ENCODE assay signal across 20 mouse cellular contexts in genomic region chr13:23546694-23547093, GRCm38 (mm10). TPM values are rescaled to one million over a fixed set of nuclear protein-coding genes. Genes with fewer than 3 reads are reported as not detected.
DNase-seq lines count a peak whose midpoint lies in the region; ATAC-seq and TF ChIP-seq lines count a peak whose summit lies in the region.
"Had no signal": no experiment of that assay in that cellular context is flagged by ENCODE, and none has a peak within 500 bp of the region (broad histone marks: within the 10 kb centered on the region; RNA-seq: fewer than 3 reads in every experiment).

No protein-coding gene starts in this region.

- no peaks in the 10 kb centered on the region for H3K9me3 ChIP-seq in forebrain, embryonic 12.5 days
- no peaks in the 10 kb centered on the region for H3K9me3 ChIP-seq in forebrain, embryonic 14.5 days (replicated peaks; ENCODE audit: control insufficient read depth, low read length)
- H3K9me3 ChIP-seq in lung, embryonic 15.5 days: no peaks in the 10 kb centered on the region
- no peaks in the 10 kb centered on the region for H3K9me3 ChIP-seq in limb, embryonic 10.5 days (replicated peaks)
- H3K9me3 ChIP-seq in liver, postnatal 0 days (ENCODE audit: low read length): no peaks in the 10 kb centered on the region
- H3K9me3 ChIP-seq: hindbrain, embryonic 13.5 days; megakaryocyte, embryonic 14.5 days; neural tube, embryonic 15.5 days had no signal

- 81% methylated on average over 5 of the region's 5 CpGs for WGBS in forebrain, embryonic 12.5 days
- 78% methylated on average over 5 of the region's 5 CpGs for WGBS in forebrain, embryonic 14.5 days
- WGBS in lung, embryonic 15.5 days: 53% methylated on average over 5 of the region's 5 CpGs
- WGBS in limb, embryonic 10.5 days: 74% methylated on average over 5 of the region's 5 CpGs
- 74% methylated on average over 5 of the region's 5 CpGs for WGBS in liver, postnatal 0 days (ENCODE audit: insufficient replicate concordance)

- no peak for DNase-seq in forebrain, embryonic 14.5 days (ENCODE audit: low spot score)
- no peak for DNase-seq in lung, postnatal 14 days
- DNase-seq in limb, embryonic 10.5 days (ENCODE audit: low spot score): no peak
- DNase-seq in liver, postnatal 0 days: no peak
- DNase-seq in layer of hippocampus, adult 18-20 months (ENCODE audit: low spot score in 2 of 2): no peak
- DNase-seq: adrenal gland, postnatal 25 days; cerebellum, adult 18-20 months; heart, adult 18-20 months; left cerebral cortex, postnatal 4 days; thymus, postnatal 4 days had no signal

- TF ChIP-seq CTCF in liver, postnatal 0 days (IDR thresholded peaks at IDR 0.05; ENCODE audit: low read depth): no peak

- peak overlapping the region; percentile 14 for H3K27ac ChIP-seq in forebrain, embryonic 12.5 days
- H3K27ac ChIP-seq in forebrain, embryonic 14.5 days (ENCODE audit: low read depth, low read length): no peak overlapping the region
- H3K27ac ChIP-seq in lung, embryonic 15.5 days: 0 out of 2 replicates have a peak overlapping the region, but pooled peaks have one; percentile 37
- peak overlapping the region; percentile 68 for H3K27ac ChIP-seq in limb, embryonic 10.5 days
- H3K27ac ChIP-seq in liver, postnatal 0 days (ENCODE audit: low read depth): no peak overlapping the region
- H3K27ac ChIP-seq: hindbrain, embryonic 13.5 days; kidney, postnatal 0 days; neural tube, embryonic 15.5 days had no signal

- no peaks in the 10 kb centered on the region for H3K36me3 ChIP-seq in forebrain, embryonic 12.5 days (replicated peaks)
- no peaks in the 10 kb centered on the region for H3K36me3 ChIP-seq in forebrain, embryonic 14.5 days (ENCODE audit: control insufficient read depth, insufficient read depth, low read length)
- no peaks in the 10 kb centered on the region for H3K36me3 ChIP-seq in lung, embryonic 15.5 days
- H3K36me3 ChIP-seq in limb, embryonic 10.5 days: no peaks in the 10 kb centered on the region
- H3K36me3 ChIP-seq in liver, postnatal 0 days (replicated peaks; ENCODE audit: insufficient read depth, low read length): no peaks in the 10 kb centered on the region
- H3K36me3 ChIP-seq: hindbrain, embryonic 13.5 days; neural tube, embryonic 15.5 days had no signal

- no peak for ATAC-seq in forebrain, embryonic 12.5 days (ENCODE audit: low FRiP score)
- no peak for ATAC-seq in forebrain, embryonic 14.5 days
- no peak for ATAC-seq in lung, embryonic 15.5 days (ENCODE audit: borderline replicate concordance, extremely low read depth, low FRiP score, low TSS enrichment)
- no peak for ATAC-seq in liver, postnatal 0 days
- ATAC-seq: activated CD4-positive, CD25-positive, alpha-beta regulatory T cell, adult 4 months; forebrain, embryonic 16.5 days; lung, postnatal 0 days; Patski had no signal

- TF ChIP-seq EP300 in liver, postnatal 0 days (IDR thresholded peaks at IDR 0.05; ENCODE audit: low read depth): no peak

- no peak overlapping the region for H3K9ac ChIP-seq in forebrain, embryonic 12.5 days
- no peak overlapping the region for H3K9ac ChIP-seq in forebrain, embryonic 14.5 days (ENCODE audit: low read length)
- no peak overlapping the region for H3K9ac ChIP-seq in lung, embryonic 15.5 days
- no peak overlapping the region for H3K9ac ChIP-seq in liver, postnatal 0 days (replicated peaks)
- H3K9ac ChIP-seq: hindbrain, embryonic 13.5 days; neural tube, embryonic 15.5 days had no signal

- H3K4me1 ChIP-seq in forebrain, embryonic 12.5 days: peaks cover 17% of the 10 kb centered on the region
- peaks cover 4% of the 10 kb centered on the region; the same call in 1 of the 2 replicates for H3K4me1 ChIP-seq in forebrain, embryonic 14.5 days (ENCODE audit: control insufficient read depth, insufficient read depth, low read length)
- peaks cover 6% of the 10 kb centered on the region; the same call in 1 of the 2 replicates for H3K4me1 ChIP-seq in lung, embryonic 15.5 days
- peaks cover 15% of the 10 kb centered on the region for H3K4me1 ChIP-seq in limb, embryonic 10.5 days
- peaks cover 8% of the 10 kb centered on the region for H3K4me1 ChIP-seq in liver, postnatal 0 days (ENCODE audit: insufficient read depth)

- no peak overlapping the region for H3K4me2 ChIP-seq in forebrain, embryonic 12.5 days
- no peak overlapping the region for H3K4me2 ChIP-seq in forebrain, embryonic 14.5 days (ENCODE audit: low read length)
- H3K4me2 ChIP-seq in lung, embryonic 15.5 days: no peak overlapping the region
- H3K4me2 ChIP-seq in liver, postnatal 0 days (ENCODE audit: low read depth, low read length): 0 out of 2 replicates have a peak overlapping the region, but pooled peaks have one; percentile 56
- H3K4me2 ChIP-seq: hindbrain, embryonic 13.5 days; neural tube, embryonic 15.5 days had no signal

- no peaks in the 10 kb centered on the region for H3K27me3 ChIP-seq in forebrain, embryonic 12.5 days
- no peaks in the 10 kb centered on the region for H3K27me3 ChIP-seq in forebrain, embryonic 14.5 days (replicated peaks; ENCODE audit: control insufficient read depth, insufficient read depth, low read length)
- no peaks in the 10 kb centered on the region for H3K27me3 ChIP-seq in lung, embryonic 15.5 days
- no peaks in the 10 kb centered on the region for H3K27me3 ChIP-seq in limb, embryonic 10.5 days (ENCODE audit: low read depth, poor library complexity, severe bottlenecking)
- H3K27me3 ChIP-seq in liver, postnatal 0 days (ENCODE audit: insufficient read depth, low read length): no peaks in the 10 kb centered on the region
- H3K27me3 ChIP-seq: hindbrain, embryonic 13.5 days; megakaryocyte, embryonic 14.5 days; neural tube, embryonic 15.5 days; Patski had no signal

- no peak overlapping the region for H3K4me3 ChIP-seq in forebrain, embryonic 12.5 days (replicated peaks)
- no peak overlapping the region for H3K4me3 ChIP-seq in forebrain, embryonic 14.5 days (ENCODE audit: low read depth, low read length)
- H3K4me3 ChIP-seq in lung, embryonic 15.5 days: no peak overlapping the region
- no peak overlapping the region; the same call in 1 of the 2 replicates for H3K4me3 ChIP-seq in limb, embryonic 10.5 days
- H3K4me3 ChIP-seq in liver, postnatal 0 days (ENCODE audit: low read depth, low read length): no peak overlapping the region
- H3K4me3 ChIP-seq: hindbrain, embryonic 13.5 days; megakaryocyte, embryonic 14.5 days; neural tube, embryonic 15.5 days had no signal

RNA-seq across cellular contexts. Expression of gene Hist1h3f, which starts 2.8 kb away (rescaled TPM):
- polyA plus RNA-seq in forebrain, embryonic 12.5 days (2016; fragmentation: Nextera tagmentation; extraction: Ambion mirVana): 0.99 and 1.5 TPM in 2 replicates
- polyA plus RNA-seq in forebrain, embryonic 14.5 days (2014; fragmentation: Nextera tagmentation; extraction: Ambion mirVana): 0.62 and 0.89 TPM in 2 replicates
- 0.75 and 1.5 TPM in 2 replicates for polyA plus RNA-seq in lung, embryonic 15.5 days (2015; fragmentation: Nextera tagmentation; extraction: Ambion mirVana)
- polyA plus RNA-seq in limb, embryonic 10.5 days (2016; fragmentation: Nextera tagmentation; extraction: Ambion mirVana): 1.3 and 1.4 TPM in 2 replicates
- polyA plus RNA-seq in liver, postnatal 0 days (2015; fragmentation: Nextera tagmentation; extraction: Ambion mirVana): 1.3 and 1.5 TPM in 2 replicates
- 10 to 100 TPM; 15.1 to 16.5 TPM for total RNA-seq in layer of hippocampus, adult 18-20 months (2021)
- polyA plus RNA-seq: neural tube, embryonic 15.5 days had no signal

RNA-seq across cellular contexts. Expression of gene Hist1h2bh, which starts 3.5 kb away (rescaled TPM):
- 0.87 and 0.95 TPM in 2 replicates for polyA plus RNA-seq in forebrain, embryonic 12.5 days (2016; fragmentation: Nextera tagmentation; extraction: Ambion mirVana)
- 0.30 and 0.32 TPM in 2 replicates for polyA plus RNA-seq in forebrain, embryonic 14.5 days (2014; fragmentation: Nextera tagmentation; extraction: Ambion mirVana)
- 1.4 TPM in 2 replicates for polyA plus RNA-seq in lung, embryonic 15.5 days (2015; fragmentation: Nextera tagmentation; extraction: Ambion mirVana)
- polyA plus RNA-seq in limb, embryonic 10.5 days (2016; fragmentation: Nextera tagmentation; extraction: Ambion mirVana): 0.56 and 0.69 TPM in 2 replicates
- polyA plus RNA-seq in liver, postnatal 0 days (2015; fragmentation: Nextera tagmentation; extraction: Ambion mirVana): 0.58 and 0.64 TPM in 2 replicates
- under 1 TPM; 0.43 to 0.54 TPM for total RNA-seq in layer of hippocampus, adult 18-20 months (2021)
- polyA plus RNA-seq: lung, postnatal 0 days had no signal

RNA-seq across cellular contexts. Expression of gene Hist1h4f, which starts 4.8 kb away (rescaled TPM):
- 0.74 and 1.4 TPM in 2 replicates for polyA plus RNA-seq in forebrain, embryonic 12.5 days (2016; fragmentation: Nextera tagmentation; extraction: Ambion mirVana)
- not detected in 2 replicates for polyA plus RNA-seq in forebrain, embryonic 14.5 days (2014; fragmentation: Nextera tagmentation; extraction: Ambion mirVana)
- polyA plus RNA-seq in lung, embryonic 15.5 days (2015; fragmentation: Nextera tagmentation; extraction: Ambion mirVana): 1.7 and 2.1 TPM in 2 replicates
- 0.73 and 1.3 TPM in 2 replicates for polyA plus RNA-seq in limb, embryonic 10.5 days (2016; fragmentation: Nextera tagmentation; extraction: Ambion mirVana)
- polyA plus RNA-seq in liver, postnatal 0 days (2015; fragmentation: Nextera tagmentation; extraction: Ambion mirVana): 1.1 and 1.2 TPM in 2 replicates
- total RNA-seq in layer of hippocampus, adult 18-20 months (2021): 100 to 1,000 TPM; 135 to 161 TPM
- polyA plus RNA-seq: forebrain, embryonic 16.5 days; lung, postnatal 0 days; neural tube, embryonic 15.5 days; Patski had no signal

RNA-seq across cellular contexts. Expression of gene Hist1h1d, which starts 6.4 kb away (rescaled TPM):
- 0.47 and 0.56 TPM in 2 replicates for polyA plus RNA-seq in forebrain, embryonic 12.5 days (2016; fragmentation: Nextera tagmentation; extraction: Ambion mirVana)
- 0.36 and 0.52 TPM in 2 replicates for polyA plus RNA-seq in forebrain, embryonic 14.5 days (2014; fragmentation: Nextera tagmentation; extraction: Ambion mirVana)
- 0.78 and 0.86 TPM in 2 replicates for polyA plus RNA-seq in lung, embryonic 15.5 days (2015; fragmentation: Nextera tagmentation; extraction: Ambion mirVana)
- 0.59 and 0.67 TPM in 2 replicates for polyA plus RNA-seq in limb, embryonic 10.5 days (2016; fragmentation: Nextera tagmentation; extraction: Ambion mirVana)
- 0.43 and 0.51 TPM in 2 replicates for polyA plus RNA-seq in liver, postnatal 0 days (2015; fragmentation: Nextera tagmentation; extraction: Ambion mirVana)
- 1 to 10 TPM; 3.1 to 4.0 TPM for total RNA-seq in layer of hippocampus, adult 18-20 months (2021)

RNA-seq across cellular contexts. Expression of gene Hist1h3g, which starts 11.5 kb away (rescaled TPM):
- polyA plus RNA-seq in forebrain, embryonic 12.5 days (2016; fragmentation: Nextera tagmentation; extraction: Ambion mirVana): 7.2 and 8.3 TPM in 2 replicates
- polyA plus RNA-seq in forebrain, embryonic 14.5 days (2014; fragmentation: Nextera tagmentation; extraction: Ambion mirVana): 2.2 and 5.3 TPM in 2 replicates
- polyA plus RNA-seq in lung, embryonic 15.5 days (2015; fragmentation: Nextera tagmentation; extraction: Ambion mirVana): 9.5 and 10.8 TPM in 2 replicates
- polyA plus RNA-seq in limb, embryonic 10.5 days (2016; fragmentation: Nextera tagmentation; extraction: Ambion mirVana): 4.7 and 5.3 TPM in 2 replicates
- 3.7 and 6.3 TPM in 2 replicates for polyA plus RNA-seq in liver, postnatal 0 days (2015; fragmentation: Nextera tagmentation; extraction: Ambion mirVana)
- total RNA-seq in layer of hippocampus, adult 18-20 months (2021): 1 to 10 TPM; 2.1 to 4.9 TPM

Comparison
In these comparisons a context has a peak if more than half of its experiments do, and no peak if none do; other contexts are left out.
1. H3K27ac ChIP-seq: peak in forebrain, embryonic 12.5 days (single experiment), lung, embryonic 15.5 days (single experiment) and limb, embryonic 10.5 days (single experiment); none in forebrain, embryonic 14.5 days (single experiment) and liver, postnatal 0 days (single experiment).